Mouse (Mus musculus): ENCODE measurements around the gene Hoxc9.

Hoxc9 gene

GRCm38 (mm10) chr15:103018636-103019035 lies 42.4 kb downstream of the Hoxc9 start, which contains the start of gene Hoxc4:
Gene Hoxc4, plus strand, starts transcription at chr15:103018934.
- DNase-seq (ENCODE audit: extremely low read depth, low read depth): no peak

GRCm38 (mm10) chr15:103020899-103021418 lies 44.7 kb downstream of the Hoxc9 start:
- peak; percentile 79 for DNase-seq (ENCODE audit: extremely low read depth, low read depth)

- no peak for DNase-seq (ENCODE audit: extremely low read depth, low read depth)
These were observed 45.3 kb downstream of the Hoxc9 start for GRCm38 (mm10) chr15:103021544-103021943.

- DNase-seq (ENCODE audit: extremely low read depth, low read depth): no peak
These were observed 47.9 kb downstream of the Hoxc9 start for GRCm38 (mm10) chr15:103024131-103024530.

GRCm38 (mm10) chr15:103027266-103028235 lies 51.3 kb downstream of the Hoxc9 start:
- DNase-seq (ENCODE audit: extremely low read depth, low read depth): no peak

GRCm38 (mm10) chr15:103028916-103029512 lies 52.8 kb downstream of the Hoxc9 start:
- DNase-seq (ENCODE audit: extremely low read depth, low read depth): no peak

- DNase-seq (ENCODE audit: extremely low read depth, low read depth): no peak
These were observed 53.9 kb downstream of the Hoxc9 start for GRCm38 (mm10) chr15:103030142-103030541.

- DNase-seq (ENCODE audit: extremely low read depth, low read depth): no peak
These were observed 55.9 kb downstream of the Hoxc9 start for GRCm38 (mm10) chr15:103032167-103032566.

- DNase-seq (ENCODE audit: extremely low read depth, low read depth): no peak
These were observed 56.7 kb downstream of the Hoxc9 start for GRCm38 (mm10) chr15:103032646-103033575.

GRCm38 (mm10) chr15:103034043-103034806 lies 58.0 kb downstream of the Hoxc9 start:
- DNase-seq (ENCODE audit: extremely low read depth, low read depth): no peak

All from MEL-GATA-1-ER (cell line).